Mouse (Mus musculus): ENCODE results near the gene Hs3st4.
A peak's percentile ranks its signal among the peaks of the same experiment; 100 is the strongest.

Hs3st4 gene

GRCm38 (mm10) chr7:123982461-123983038 lies at the start of gene Hs3st4:
Gene Hs3st4 (plus strand): TSS chr7:123982869.
- DNase-seq: no peak

DNA sequence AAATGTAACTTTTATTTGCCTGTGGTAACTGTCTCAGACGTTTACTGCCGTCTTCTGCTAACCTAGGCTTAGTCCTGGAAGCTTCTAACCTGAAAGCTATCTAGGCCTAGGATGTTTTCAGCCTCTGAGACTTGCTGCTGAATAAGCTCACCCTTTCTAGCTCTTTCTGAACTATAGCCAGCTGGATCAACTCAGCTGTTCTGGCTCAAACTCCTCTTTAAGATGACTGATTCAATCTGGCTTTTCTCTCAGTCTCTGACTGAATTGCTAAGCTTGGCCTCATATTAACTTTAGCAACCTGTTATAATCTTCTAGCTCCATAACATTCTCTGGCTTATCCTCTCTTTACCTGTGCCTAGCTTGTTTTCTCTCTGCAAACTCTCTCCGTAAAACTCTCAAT lies 35.8 kb upstream of the Hs3st4 start:
- no peak for DNase-seq

- no peak for DNase-seq
These were observed 19.6 kb upstream of the Hs3st4 start for GRCm38 (mm10) chr7:123963021-123963420.

DNA sequence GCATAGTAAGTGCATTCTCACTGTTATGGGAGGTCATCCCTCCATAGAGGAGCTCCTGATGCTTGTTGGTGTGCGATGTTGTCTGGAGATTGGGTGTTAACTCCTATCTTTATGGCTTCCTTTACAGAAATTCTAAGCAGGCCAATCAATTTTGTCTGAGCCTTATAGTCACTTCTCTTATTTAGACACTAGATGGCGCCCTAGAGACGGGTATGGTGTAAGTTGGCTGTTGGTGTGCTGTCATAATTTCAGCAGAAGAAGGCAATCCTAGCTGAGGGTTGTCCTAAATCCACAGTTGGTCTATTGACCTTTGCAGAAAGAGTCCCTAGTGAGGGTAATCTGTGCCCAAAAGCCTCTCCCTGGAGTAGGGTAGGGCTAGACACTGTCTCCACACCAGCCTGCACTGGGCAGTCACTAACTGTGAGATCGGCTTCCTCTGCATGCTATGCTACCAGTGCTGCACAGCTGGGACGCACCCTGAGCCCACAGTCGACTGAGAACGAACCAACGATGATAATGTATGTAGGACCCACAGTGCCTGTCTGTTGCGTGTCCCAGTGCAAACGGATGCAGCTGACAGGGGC lies 18.0 kb upstream of the Hs3st4 start:
- no peak for DNase-seq

DNA sequence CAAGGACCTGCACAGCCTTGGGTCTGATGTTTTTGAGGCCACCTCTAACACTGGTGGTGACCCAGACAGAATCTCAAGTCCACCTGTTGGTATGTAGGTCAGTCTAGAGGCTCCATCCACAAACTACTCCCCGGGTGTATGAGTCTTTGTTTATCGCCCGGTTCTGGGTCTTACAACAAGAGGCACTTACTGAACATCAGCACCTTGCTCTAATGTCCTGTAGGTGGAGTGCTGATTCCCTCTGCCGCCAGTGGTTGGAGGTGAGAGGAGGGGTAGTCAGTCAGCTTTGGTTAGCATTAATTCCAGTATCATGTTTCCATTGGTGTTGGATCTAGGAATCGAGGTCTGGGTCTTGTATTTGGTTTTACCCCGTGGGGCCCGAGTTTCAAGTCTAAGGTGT lies 17.2 kb upstream of the Hs3st4 start:
- DNase-seq: no peak

- DNase-seq: no peak
These were observed 7.2 kb upstream of the Hs3st4 start for GRCm38 (mm10) chr7:123975441-123975840.

GRCm38 (mm10) chr7:123981435-123981834 lies 1.2 kb upstream of the Hs3st4 start:
- DNase-seq: no peak

DNA sequence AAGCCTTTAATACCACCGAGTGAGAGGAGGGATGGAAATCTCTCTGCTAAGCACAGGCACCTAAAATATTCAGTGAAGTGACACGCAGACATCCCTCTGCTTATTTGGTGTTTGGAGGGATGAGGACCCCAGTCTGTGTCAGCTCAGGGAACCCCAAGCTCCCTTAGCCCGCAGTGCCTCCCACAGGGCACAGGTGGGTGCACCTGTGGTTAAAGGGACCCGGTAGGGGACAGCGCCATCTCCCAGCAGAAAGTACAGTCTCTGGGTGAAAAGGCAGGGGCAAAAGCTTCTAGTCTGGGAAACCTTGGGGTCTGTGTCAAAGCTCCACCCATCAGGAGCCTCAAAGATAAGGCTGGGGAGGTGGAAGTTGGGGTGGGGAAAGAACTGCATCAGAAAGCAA lies 659 bp upstream of the Hs3st4 start:
- DNase-seq: no peak

GRCm38 (mm10) chr7:123983177-123984046 lies 743 bp downstream of the Hs3st4 start:
- DNase-seq: no peak

DNA sequence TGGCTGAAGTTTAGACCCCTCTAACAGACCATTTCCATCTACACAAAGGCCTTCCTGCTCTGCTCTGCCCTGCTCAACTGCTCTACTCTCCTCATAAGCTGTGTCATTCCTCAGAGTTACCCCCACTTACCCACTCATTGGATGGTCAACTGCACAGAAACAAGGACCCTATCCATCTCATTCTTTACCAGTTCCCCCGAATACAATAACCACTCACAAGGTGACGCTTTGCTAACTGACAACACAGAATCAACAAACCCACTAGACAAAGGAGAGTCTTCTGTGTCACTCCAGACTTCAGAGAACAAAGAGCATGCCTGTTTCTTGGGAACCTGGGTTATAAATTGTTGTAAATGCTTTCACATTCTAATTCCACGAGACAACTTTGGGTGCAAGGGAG lies 9.5 kb downstream of the Hs3st4 start:
- DNase-seq: no peak

GRCm38 (mm10) chr7:123997266-123997665 lies 14.6 kb downstream of the Hs3st4 start:
- no peak for DNase-seq

DNA sequence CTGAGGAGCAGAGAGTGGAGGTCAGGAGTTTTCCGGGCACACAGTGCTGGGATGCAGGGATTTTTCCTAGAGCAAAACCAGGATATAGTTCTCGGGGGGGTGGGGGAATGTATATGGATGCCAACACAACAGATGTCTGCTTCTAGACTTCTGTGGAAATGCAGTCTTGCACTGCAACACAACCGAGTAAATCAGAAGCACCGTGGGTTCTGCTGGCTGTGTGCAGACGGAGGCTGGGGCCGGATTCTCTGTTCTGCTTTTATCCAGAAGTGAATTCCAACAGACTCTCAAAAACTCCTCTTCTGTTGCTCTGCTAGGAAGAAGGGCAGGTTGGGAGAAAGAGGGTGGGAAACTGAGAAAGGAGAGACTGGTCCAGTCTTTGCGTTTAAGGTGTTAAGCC lies 15.9 kb downstream of the Hs3st4 start:
- no peak for DNase-seq

GRCm38 (mm10) chr7:124026908-124027307 lies 44.2 kb downstream of the Hs3st4 start:
- no peak for DNase-seq

DNA sequence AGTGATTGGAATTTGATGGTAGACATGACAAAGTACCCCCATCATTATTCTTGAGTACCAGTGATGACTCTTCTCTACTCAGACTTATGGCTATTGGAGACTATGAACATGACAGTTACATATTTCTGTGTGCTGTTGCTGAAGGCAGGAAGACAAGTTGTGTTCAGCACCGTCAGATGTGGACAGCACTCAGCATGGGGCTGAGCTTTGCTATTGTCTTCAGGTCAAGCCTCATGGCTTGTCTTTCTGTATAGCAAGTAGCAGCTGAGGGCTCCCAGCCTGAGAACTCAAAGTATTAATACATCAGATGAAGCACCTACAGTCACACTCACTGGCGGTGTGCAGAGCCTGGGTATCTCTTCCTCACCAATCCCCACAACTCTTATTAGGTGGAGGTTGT lies 49.6 kb downstream of the Hs3st4 start:
- DNase-seq: peak; percentile 2

GRCm38 (mm10) chr7:124033332-124033731 lies 50.7 kb downstream of the Hs3st4 start:
- DNase-seq: no peak

DNA sequence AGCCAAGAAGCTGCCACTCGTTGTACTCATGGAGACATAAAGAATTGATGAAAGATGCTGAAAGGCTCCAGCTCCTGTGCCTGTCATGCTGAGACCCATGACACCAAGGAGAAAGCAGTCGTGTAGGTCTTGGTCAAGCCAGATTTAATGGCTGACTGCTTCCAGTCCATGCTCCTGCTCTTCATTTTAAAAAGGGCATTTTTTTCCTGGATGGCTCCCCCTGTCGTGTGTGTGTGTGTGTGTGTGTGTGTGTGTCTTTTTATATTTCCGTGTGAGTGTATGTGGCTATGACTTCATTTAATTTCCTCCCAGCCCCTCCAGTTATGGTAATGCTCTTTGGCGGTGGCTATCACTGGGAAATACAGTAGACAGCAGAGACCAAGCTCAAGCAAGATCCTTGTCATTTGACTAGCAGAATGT lies 54.6 kb downstream of the Hs3st4 start:
- no peak for DNase-seq

- no peak for DNase-seq
These were observed 56.5 kb downstream of the Hs3st4 start for GRCm38 (mm10) chr7:124039142-124039541.

DNA sequence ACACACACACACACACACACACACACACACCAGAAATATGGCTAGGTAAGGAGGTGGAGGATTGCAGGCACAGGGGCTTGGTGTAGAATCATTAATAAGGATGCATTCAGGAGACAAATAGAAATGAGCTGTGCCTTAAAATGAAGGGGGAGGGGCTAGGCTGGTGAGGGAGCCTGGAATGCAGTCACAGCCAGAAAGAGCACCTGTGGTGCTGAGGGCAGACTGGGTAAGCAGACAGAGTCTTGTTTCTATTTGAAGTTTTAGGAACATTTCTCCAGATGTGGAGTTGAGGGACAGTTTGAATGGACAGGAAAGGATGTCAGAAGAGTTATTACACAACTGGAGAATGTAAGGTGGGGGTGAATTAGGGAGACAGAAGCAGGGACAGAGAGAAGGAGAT lies 64.7 kb downstream of the Hs3st4 start:
- DNase-seq: no peak

- no peak for DNase-seq
These were observed 66.3 kb downstream of the Hs3st4 start for GRCm38 (mm10) chr7:124048971-124049370.

- DNase-seq: no peak
These were observed 67.8 kb downstream of the Hs3st4 start for GRCm38 (mm10) chr7:124050421-124050820.

- no peak for DNase-seq
These were observed 101.1 kb downstream of the Hs3st4 start for GRCm38 (mm10) chr7:124083741-124084140.

GRCm38 (mm10) chr7:124129019-124129418 lies 146.3 kb downstream of the Hs3st4 start:
- DNase-seq: peak; percentile 27

GRCm38 (mm10) chr7:124131312-124131711 lies 148.6 kb downstream of the Hs3st4 start:
- peak; percentile 82 for DNase-seq

DNA sequence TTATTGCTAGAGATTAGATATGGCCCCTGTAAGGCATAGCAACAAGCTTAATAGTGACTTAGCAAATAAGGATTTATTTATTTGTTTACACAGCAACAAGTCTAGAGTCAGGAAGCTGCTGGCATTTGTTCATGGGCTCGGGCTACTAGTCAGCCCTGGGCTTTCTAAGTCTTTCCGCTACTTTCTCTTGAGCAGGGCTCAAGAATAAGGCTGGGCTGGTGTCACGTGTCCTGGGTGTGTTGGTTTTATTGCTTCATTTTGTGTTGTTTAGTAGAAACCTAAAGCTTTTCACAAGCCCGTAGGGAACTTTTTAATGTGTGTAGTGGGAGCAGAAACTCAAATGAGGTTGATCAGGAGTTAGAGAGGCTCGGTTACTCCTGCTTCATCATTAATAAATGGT lies 153.5 kb downstream of the Hs3st4 start:
- DNase-seq: no peak

All from lung, postnatal 10 days (tissue).